Mouse (Mus musculus) layer of hippocampus, adult 9-10 months (tissue): ENCODE measurements around the gene Fkbp8.
A peak's percentile ranks its signal among the peaks of the same experiment; 100 is the strongest.
"Not testable (repeated sequence)": the region's sequence is repeated elsewhere in the genome, so short reads cannot be mapped to it uniquely, and the experiment has no call there.

Source experiments
- DNase-seq: peaks from one replicate; pipeline ENCODE4 v3.0.0; 2022; ENCODE audit warnings: low spot score

Fkbp8 gene

GRCm38 (mm10) chr8:70502540-70502939 is 25.0 kb upstream of the Fkbp8 start:
- no peak for DNase-seq

GRCm38 (mm10) chr8:70503062-70503750 is 24.3 kb upstream of the Fkbp8 start:
- DNase-seq = no peak

GRCm38 (mm10) chr8:70504291-70504716 is 23.2 kb upstream of the Fkbp8 start:
- no peak for DNase-seq

- peak; percentile 60 for DNase-seq
Measured at GRCm38 (mm10) chr8:70504851-70505250, 22.7 kb upstream of the Fkbp8 start.

- DNase-seq = no peak
Measured at GRCm38 (mm10) chr8:70505698-70506327, 21.7 kb upstream of the Fkbp8 start.

- DNase-seq = peak; percentile 82
Measured at GRCm38 (mm10) chr8:70506328-70507026, 21.0 kb upstream of the Fkbp8 start, which contains the start of gene Rex1bd. Gene Rex1bd (minus strand): TSS chr8:70506752.

GRCm38 (mm10) chr8:70507027-70507393 is 20.5 kb upstream of the Fkbp8 start:
- DNase-seq = no peak

- DNase-seq = no peak
Measured at GRCm38 (mm10) chr8:70509281-70509952, 18.1 kb upstream of the Fkbp8 start.

GRCm38 (mm10) chr8:70510228-70510915 is 17.2 kb upstream of the Fkbp8 start, which contains the start of gene Uba52:
Gene Uba52 (minus strand): TSS chr8:70510801.
- peak; percentile 93 for DNase-seq

- not testable (repeated sequence) for DNase-seq
Measured at GRCm38 (mm10) chr8:70511174-70511573, 16.4 kb upstream of the Fkbp8 start.

- no peak for DNase-seq
Measured at GRCm38 (mm10) chr8:70511770-70512169, 15.8 kb upstream of the Fkbp8 start.

GRCm38 (mm10) chr8:70512253-70512903 is 15.1 kb upstream of the Fkbp8 start:
- no peak for DNase-seq

GRCm38 (mm10) chr8:70513441-70513840 is 14.1 kb upstream of the Fkbp8 start:
- DNase-seq = no peak

GRCm38 (mm10) chr8:70517940-70518643 is 9.4 kb upstream of the Fkbp8 start:
- no peak for DNase-seq

GRCm38 (mm10) chr8:70519043-70519442 is 8.5 kb upstream of the Fkbp8 start:
- no peak for DNase-seq

GRCm38 (mm10) chr8:70519606-70520005 is 7.9 kb upstream of the Fkbp8 start:
- no peak for DNase-seq

GRCm38 (mm10) chr8:70522592-70523403 is 4.7 kb upstream of the Fkbp8 start:
- DNase-seq = peak; percentile 89

- DNase-seq = no peak
Measured at GRCm38 (mm10) chr8:70527111-70527511, 413 bp upstream of the Fkbp8 start.

- DNase-seq = no peak
Measured at GRCm38 (mm10) chr8:70528182-70528797, 766 bp downstream of the Fkbp8 start.
